Mouse (Mus musculus) spleen, postnatal 10 days (tissue): Measurements from ENCODE around the gene Hmgn2.
"Not testable (repeated sequence)": the region's sequence is repeated elsewhere in the genome, so short reads cannot be mapped to it uniquely, and the experiment has no call there.

Experiments
- DNase-seq, 2 experiments: peaks; one replicate each; pipeline ENCODE4 v3.0.0; 2021 to 2022; ENCODE audit warnings: low spot score in 2 of 2

The Hmgn2 gene

GRCm38 (mm10) chr4:133968150-133968921, at the start of gene Hmgn2:
Gene Hmgn2 (minus strand): TSS chr4:133968650.
- DNase-seq = peak; percentile 69 to 79

GRCm38 (mm10) chr4:134017201-134017865, 48.9 kb upstream of the Hmgn2 start:
- no peak for DNase-seq

GRCm38 (mm10) chr4:134016767-134017166, 48.3 kb upstream of the Hmgn2 start:
- no peak for DNase-seq

- no peak for DNase-seq
These were observed 47.8 kb upstream of the Hmgn2 start for GRCm38 (mm10) chr4:134016208-134016607.

GRCm38 (mm10) chr4:134012858-134013528, 44.5 kb upstream of the Hmgn2 start:
- peak in 1 of 2 experiments; percentile 50 for DNase-seq

GRCm38 (mm10) chr4:134011450-134012414, 43.3 kb upstream of the Hmgn2 start:
- DNase-seq = no peak

- DNase-seq = no peak
These were observed 41.3 kb upstream of the Hmgn2 start for GRCm38 (mm10) chr4:134009709-134010108.

- no peak for DNase-seq
These were observed 38.4 kb upstream of the Hmgn2 start for GRCm38 (mm10) chr4:134006845-134007244.

- DNase-seq = no peak
These were observed 37.3 kb upstream of the Hmgn2 start for GRCm38 (mm10) chr4:134005581-134006358.

GRCm38 (mm10) chr4:134002903-134003302, 34.5 kb upstream of the Hmgn2 start:
- DNase-seq = no peak

- DNase-seq = no peak
These were observed 33.8 kb upstream of the Hmgn2 start for GRCm38 (mm10) chr4:134002246-134002645.

- no peak for DNase-seq
These were observed 33.3 kb upstream of the Hmgn2 start for GRCm38 (mm10) chr4:134001710-134002109.

- DNase-seq = peak; percentile 93 to 97
These were observed 32.3 kb upstream of the Hmgn2 start, which contains the start of gene Dhdds for GRCm38 (mm10) chr4:134000466-134001438. Gene Dhdds (minus strand): TSS chr4:134000918.

- no peak for DNase-seq
These were observed 26.2 kb upstream of the Hmgn2 start for GRCm38 (mm10) chr4:133994697-133995096.

GRCm38 (mm10) chr4:133991087-133991660, 22.7 kb upstream of the Hmgn2 start:
- DNase-seq = no peak

- DNase-seq = no peak
These were observed 21.6 kb upstream of the Hmgn2 start for GRCm38 (mm10) chr4:133990035-133990434.

GRCm38 (mm10) chr4:133988289-133988688, 19.8 kb upstream of the Hmgn2 start:
- not testable (repeated sequence) for DNase-seq

GRCm38 (mm10) chr4:133982936-133983335, 14.5 kb upstream of the Hmgn2 start:
- DNase-seq = no peak

GRCm38 (mm10) chr4:133980496-133980895, 12.0 kb upstream of the Hmgn2 start:
- no peak for DNase-seq
